Mouse (Mus musculus) c-Kit-positive CD71-negative TER-119-negative erythroid progenitor cells, embryonic 14.5 days (primary cell): ENCODE results near the gene Lcor.

Experiments used
- DNase-seq: peaks from one replicate; pipeline ENCODE4 v3.0.0-alpha.2; 2013; ENCODE audit warnings: low read depth

The Lcor gene

DNA sequence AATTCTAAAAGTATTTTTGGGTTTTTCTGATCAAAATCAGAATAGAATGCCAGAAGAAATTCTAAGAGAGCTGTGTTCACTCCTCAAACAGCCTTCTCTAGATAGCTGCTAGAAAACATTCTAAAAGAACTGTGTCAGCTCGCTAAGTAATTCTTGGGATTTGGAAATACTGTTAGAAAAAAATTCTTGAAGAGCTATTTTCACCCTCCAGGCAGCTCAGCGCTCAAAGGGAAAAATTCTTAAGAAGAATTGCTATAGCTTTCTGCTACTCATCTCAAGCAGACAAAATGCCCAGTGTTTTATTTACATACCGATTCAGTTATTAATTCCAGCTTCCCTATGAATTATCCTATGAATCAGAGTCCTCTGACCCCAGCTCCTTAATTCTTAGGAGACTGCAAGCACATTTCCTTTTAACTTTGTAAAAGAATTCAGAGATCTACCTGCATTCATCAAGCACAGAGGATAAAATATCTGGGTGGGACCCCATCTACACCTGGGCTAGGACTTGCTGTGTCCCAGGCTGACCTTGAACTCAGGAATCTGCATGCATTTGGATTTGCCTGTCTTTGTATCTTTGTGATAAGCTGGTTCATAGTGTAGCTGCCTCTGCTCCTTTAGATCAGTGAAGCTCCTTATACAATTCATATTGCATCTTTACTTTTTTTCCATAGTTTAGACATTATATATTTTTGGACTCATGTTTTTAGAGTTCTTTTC, 5.7 kb upstream of the Lcor start:
- DNase-seq: no peak

DNA sequence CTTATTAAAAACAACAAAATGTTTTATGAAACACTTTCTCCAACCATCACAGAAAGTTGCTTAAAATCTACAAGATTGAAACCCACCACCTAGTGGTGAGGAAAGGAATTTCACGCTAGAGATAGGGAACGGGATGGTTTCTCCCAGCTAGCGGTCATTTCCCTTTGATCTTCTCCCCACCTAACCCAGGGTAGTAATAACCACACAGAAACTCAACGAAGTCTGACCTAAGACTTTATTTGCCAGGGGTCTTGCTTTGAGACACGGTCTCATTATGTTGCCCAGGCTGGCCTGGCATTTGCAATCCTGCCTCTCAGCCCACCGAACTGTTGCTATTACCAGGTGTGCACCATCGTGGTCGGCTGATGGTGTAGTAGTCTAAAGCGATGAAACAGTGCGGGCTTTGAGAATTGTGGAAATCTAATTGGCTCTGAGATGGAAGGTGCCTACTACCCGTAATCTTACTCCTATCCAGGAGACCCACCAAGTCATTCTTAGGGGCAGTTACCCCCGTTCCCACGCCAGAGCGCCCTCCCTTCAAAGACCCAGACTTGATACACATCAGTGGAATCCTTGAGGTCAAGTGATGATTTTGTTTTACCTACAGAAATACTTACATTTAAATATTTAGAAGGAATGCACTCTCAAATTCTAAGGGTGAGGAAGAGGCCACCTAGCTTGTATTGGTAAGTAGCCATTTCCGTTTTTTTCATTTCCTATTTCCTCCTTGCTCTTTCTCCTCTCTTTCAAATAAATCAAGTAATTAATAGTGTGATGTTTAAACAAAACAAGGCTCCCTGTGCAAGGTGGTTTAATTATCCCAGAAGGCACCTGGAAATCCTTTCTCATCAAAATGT, 1.2 kb upstream of the Lcor start:
- peak; percentile 75 for DNase-seq

- DNase-seq: no peak
Observed at GRCm38 (mm10) chr19:41481887-41482189, 599 bp upstream of the Lcor start.

DNA sequence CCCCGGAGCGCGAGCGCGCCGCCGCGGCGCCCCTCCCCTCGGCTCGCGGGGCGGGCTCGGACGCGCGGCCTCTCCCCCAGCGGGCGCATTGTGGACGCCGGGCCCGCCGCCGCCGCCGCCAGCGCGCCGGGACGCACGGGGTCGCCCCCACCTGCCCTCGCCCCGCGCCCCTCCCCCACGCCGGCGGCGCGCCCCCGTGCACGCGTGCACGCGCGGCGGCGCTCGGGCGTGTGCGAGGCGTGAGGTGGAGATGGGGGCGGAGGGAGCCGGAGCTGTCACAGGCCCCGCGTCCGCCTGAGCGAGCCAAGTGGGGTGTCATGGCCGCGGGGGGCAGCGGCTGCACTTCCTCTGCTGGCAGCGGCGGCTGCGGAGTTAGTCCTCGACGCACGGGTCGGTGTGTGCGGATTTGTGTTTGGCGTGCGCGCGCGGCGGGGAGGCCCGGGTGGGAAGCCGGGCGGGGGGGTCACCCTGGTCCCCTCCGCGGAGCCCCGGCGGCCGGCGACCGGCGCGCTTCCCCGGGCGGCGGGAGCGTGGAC, 540 bp downstream of the Lcor start:
- peak; percentile 38 for DNase-seq

DNA sequence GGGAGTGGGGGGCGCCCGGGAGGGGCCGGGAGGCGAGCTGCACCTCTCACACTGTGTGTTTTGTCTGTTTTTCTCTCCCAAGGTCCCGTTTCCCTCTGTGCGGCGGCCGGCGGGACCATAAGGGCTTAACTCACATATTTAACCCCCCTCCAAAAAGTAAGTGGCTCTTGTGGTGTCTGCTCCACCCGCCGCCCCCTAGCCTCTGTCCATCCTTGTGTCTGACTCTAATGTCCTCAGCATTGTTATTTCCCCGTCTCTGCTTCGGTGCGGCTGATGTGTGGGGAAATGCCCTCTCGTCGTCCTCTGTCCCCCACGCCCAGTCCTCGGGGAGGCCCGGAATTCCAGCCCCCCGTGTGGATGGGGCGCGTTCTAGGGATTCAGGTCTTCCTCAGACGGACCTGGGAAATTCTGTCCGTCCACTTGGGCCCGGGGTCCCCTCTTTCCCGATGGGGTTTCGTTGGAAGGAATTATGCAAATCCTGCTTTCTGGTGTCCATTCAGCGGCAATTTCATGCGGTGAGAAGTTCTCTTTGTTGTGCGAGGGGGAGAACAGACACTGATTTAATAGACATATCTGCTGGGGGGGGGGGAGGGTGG, 1.1 kb downstream of the Lcor start:
- DNase-seq: no peak

- no peak for DNase-seq
Observed at GRCm38 (mm10) chr19:41484361-41484760, 1.9 kb downstream of the Lcor start.

GRCm38 (mm10) chr19:41495382-41496032, 13.1 kb downstream of the Lcor start:
- no peak for DNase-seq

DNA sequence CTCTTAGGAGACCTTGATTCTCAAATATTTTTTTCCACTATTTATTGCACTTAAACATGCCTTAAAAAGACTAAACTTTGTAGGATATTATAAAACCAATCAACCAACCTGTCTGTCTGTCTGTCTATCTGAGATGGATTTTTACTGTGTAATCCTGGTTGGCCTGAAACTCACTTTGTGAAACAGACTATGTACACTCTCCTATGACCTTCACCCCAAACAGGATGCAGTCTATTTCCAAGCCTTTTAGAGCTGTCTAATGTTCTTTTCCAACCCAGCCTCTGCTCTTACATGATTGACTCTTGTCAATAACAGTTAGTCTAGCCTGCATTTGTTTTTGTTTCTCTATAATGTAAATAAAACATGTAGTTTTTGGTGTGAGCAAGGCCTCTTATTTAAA, 13.6 kb downstream of the Lcor start:
- no peak for DNase-seq

DNA sequence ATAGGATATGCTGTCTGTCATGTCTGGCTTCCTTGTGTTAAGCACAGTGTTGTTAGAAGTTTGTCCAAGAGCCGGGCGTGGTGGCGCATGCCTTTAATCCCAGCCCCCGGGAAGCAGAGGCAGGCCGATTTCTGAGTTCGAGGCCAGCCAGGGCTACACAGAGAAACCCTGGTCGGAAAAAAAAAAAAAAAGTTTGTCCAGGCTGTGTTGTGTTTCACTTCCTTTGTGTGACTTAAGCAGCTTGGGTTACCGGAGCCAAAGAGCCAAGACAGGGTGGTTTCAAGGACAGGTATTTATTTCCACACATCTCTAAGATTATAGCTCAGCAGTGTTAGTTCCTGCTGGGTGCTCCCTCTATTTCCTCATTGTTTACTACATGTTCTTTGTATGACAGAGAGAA, 25.4 kb downstream of the Lcor start:
- no peak for DNase-seq

DNA sequence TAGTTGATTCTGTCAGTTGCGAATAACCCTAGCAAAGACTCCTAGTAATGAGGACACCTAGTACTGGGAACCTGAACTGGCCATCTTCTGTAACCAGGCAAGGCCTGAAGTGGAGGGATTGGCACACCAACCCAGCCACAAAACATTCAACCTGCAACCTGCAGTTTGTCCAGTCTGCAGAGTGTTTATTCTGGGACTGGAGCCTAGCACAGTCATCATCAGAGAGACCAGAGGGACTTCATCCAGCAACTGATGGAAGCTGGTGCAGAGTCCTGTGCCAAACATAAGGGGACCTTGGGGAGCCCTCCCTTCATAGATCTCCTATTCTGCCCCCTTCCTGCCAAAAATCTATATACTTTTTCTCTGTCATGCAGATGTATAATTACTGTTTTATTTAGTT, 32.4 kb downstream of the Lcor start:
- no peak for DNase-seq

GRCm38 (mm10) chr19:41515549-41515948, 33.1 kb downstream of the Lcor start:
- no peak for DNase-seq

DNA sequence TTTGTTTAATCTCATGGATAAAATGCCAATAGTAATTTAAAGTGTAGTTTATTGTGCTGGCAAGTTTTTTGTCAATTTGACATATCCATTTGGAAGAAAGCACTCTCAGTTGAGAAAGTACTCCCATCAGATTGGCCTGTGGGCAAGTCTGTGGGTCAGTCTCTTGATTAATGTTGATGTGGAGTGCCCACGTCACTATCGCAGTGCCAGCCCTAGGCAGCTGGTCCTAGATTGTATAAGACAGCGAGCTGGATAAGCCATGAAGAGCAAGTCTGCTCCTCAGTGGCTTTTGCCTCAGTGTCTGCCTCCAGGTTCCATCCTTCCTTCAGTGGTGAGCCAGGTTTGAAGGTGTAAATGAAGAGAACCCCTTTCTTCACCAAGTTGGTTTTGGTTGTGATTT, 34.6 kb downstream of the Lcor start:
- DNase-seq: no peak

DNA sequence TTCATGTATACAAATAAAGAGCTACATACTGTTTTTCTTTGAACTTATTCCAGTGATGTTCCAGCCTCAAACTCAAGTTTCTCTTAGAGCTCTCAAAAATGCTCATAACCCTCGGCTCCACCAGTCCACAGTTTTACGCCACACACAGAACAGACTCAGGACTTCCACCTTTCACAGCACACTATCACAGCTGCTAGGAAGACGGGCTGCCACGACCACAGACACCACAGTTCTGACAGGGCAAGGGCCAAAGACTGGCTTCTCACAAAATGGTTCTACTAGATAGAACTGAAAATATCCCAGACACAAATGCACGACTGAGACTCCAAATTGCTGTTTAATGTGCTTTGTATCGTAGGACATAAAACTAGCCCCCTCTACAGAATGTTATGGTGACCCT, 36.7 kb downstream of the Lcor start:
- DNase-seq: no peak

GRCm38 (mm10) chr19:41522246-41522645, 39.8 kb downstream of the Lcor start:
- DNase-seq: no peak

DNA sequence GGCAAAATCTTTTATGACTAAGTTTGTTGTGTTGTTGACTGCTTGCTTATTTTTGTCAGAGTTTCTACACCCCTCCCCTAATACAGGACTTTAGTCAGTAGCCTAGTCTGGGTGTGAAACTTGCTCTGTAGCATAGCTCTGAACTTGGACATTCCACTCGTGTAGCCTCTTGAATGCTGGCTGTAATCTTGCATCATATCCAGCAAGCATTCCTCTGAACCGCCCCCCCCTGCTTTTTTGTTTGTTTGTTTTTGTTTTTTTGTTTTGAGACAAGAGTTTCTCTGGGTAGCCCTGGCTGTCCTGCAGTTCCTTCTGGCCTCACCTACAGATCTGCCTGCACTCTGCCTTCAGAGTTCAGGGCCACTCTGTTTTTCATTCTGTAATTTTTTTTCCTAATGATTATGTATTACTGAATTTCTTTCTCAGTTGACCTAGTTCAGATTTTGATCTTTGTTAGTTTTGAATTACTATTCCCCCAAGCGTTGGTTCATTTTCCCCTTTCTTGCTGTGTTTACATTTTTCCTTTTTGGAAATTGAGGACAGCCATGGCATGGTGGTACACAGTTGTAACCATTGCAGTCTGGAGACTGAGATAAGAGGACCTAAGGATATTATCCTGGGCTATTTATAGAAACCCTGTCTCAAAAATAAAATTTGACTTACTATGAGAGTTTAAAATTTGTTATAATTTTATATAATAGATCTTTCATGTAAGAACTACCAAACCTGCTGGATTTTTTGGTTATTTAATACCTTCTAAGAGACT, 41.5 kb downstream of the Lcor start:
- DNase-seq: no peak

GRCm38 (mm10) chr19:41529169-41529568, 46.7 kb downstream of the Lcor start:
- DNase-seq: no peak

- DNase-seq: no peak
Observed at GRCm38 (mm10) chr19:41534021-41534420, 51.6 kb downstream of the Lcor start.

- DNase-seq: no peak
Observed at GRCm38 (mm10) chr19:41556981-41557380, 74.5 kb downstream of the Lcor start.

DNA sequence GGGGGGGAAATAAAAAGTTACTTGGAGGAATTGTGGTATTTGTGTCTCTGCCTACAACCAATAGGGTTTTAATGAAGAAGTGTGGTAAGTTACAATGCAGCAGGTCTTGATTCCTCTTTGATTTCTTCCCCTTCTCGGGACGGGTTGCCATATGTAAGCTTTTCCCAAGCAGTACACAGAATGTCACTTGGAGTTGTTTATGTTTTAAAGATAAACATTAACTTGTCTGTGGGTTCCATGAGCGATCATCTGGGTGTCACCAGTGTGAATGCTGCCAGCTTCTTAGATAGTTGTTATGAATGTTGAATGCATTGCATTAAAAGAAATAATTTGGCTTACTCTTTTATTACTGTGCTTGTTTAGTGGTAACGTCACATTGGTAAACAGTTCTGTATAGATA, 75.1 kb downstream of the Lcor start:
- no peak for DNase-seq

GRCm38 (mm10) chr19:41558891-41559486, 76.6 kb downstream of the Lcor start:
- DNase-seq: no peak

DNA sequence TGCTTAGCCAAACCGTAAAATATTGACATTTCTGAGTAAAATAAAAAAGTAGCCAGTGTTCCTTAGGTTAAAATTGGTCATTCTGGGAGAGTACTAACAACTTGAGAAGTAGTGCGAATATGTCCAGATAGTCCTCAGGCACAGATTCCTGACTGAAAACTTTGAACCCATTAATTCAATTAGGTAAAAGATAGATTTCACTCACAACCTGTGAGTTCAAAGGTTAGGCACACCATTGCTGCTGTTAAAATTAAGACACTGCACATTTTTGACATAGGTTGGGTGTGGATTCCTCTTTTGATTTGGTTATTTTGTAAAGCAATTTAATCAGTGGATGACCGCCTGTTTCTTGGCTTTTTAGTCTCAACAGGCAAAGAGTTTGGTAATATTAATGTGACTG, 78.4 kb downstream of the Lcor start:
- no peak for DNase-seq
